Mouse (Mus musculus): ENCODE data around the gene Jpt1.

DNA sequence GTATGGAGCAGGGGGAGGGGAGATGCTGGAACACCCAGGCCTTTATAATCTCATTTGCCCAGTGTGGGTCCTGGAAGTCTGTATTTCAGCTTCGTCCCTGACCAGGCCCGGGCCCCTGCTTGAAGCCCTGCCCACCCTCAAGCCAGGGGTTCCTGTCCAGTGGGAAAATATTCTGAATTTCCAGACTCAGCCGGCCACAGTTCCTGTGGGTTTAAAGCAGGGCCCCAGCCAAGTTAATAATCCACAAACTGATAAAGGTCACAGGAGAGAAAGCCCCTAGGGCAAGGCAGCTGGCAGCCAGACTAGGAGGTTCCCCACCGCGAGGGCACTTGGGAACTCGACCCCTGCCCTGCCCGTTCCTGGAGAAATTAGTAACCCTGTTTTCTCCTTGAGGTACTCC lies 65.2 kb downstream of the Jpt1 start:
- TF ChIP-seq CTCF (IDR thresholded peaks at IDR 0.05; ENCODE audit: low read depth, low read length) (no peak), POLR2A (IDR thresholded peaks at IDR 0.05; ENCODE audit: extremely low read depth, insufficient read depth, low read length) (no peak)
